Mouse (Mus musculus) cerebellum, adult 8-10 months (tissue): ENCODE measurements around the gene Mfap2.

Source experiments
- DNase-seq: peaks from one replicate; pipeline ENCODE4 v3.0.0; 2022

Mfap2 gene

GRCm38 (mm10) chr4:141030541-141031206 is 20.5 kb downstream of the Mfap2 start:
- no peak for DNase-seq

GRCm38 (mm10) chr4:141031733-141032132 is 21.5 kb downstream of the Mfap2 start:
- peak; percentile 88 for DNase-seq

- DNase-seq = no peak
Measured at GRCm38 (mm10) chr4:141033606-141034549, 23.7 kb downstream of the Mfap2 start.

GRCm38 (mm10) chr4:141041117-141041516 is 30.9 kb downstream of the Mfap2 start:
- no peak for DNase-seq

- no peak for DNase-seq
Measured at GRCm38 (mm10) chr4:141044816-141045215, 34.6 kb downstream of the Mfap2 start.

GRCm38 (mm10) chr4:141048810-141049475 is 38.7 kb downstream of the Mfap2 start:
- DNase-seq = no peak

GRCm38 (mm10) chr4:141049476-141049835 is 39.2 kb downstream of the Mfap2 start:
- no peak for DNase-seq

GRCm38 (mm10) chr4:141052442-141052841 is 42.2 kb downstream of the Mfap2 start:
- no peak for DNase-seq

- no peak for DNase-seq
Measured at GRCm38 (mm10) chr4:141053138-141053537, 42.9 kb downstream of the Mfap2 start.

GRCm38 (mm10) chr4:141053568-141054161 is 43.4 kb downstream of the Mfap2 start:
- DNase-seq = peak; percentile 69

GRCm38 (mm10) chr4:141056970-141057369 is 46.8 kb downstream of the Mfap2 start:
- DNase-seq = no peak

- no peak for DNase-seq
Measured at GRCm38 (mm10) chr4:141058835-141059234, 48.6 kb downstream of the Mfap2 start.

- peak; percentile 37 for DNase-seq
Measured at GRCm38 (mm10) chr4:141059616-141060425, 49.6 kb downstream of the Mfap2 start.

- peak; percentile 99 for DNase-seq
Measured at GRCm38 (mm10) chr4:141060426-141061301, 50.4 kb downstream of the Mfap2 start, which contains the start of gene Crocc. Gene Crocc, minus strand, starts transcription at chr4:141060550.

- no peak for DNase-seq
Measured at GRCm38 (mm10) chr4:141064104-141064659, 54.0 kb downstream of the Mfap2 start.

- DNase-seq = peak; percentile 75
Measured at GRCm38 (mm10) chr4:141065123-141065522, 54.9 kb downstream of the Mfap2 start.
